Mouse (Mus musculus) erythroblast, embryonic 14.5 days (primary cell): Measurements from ENCODE around the gene Zscan22.

Source experiments
- GATA1 ChIP-seq: IDR thresholded peaks from 2 replicates; pipeline ENCODE4 v1.6.1; 2012; ENCODE audit warnings: low read length, inconsistent platforms, mixed read lengths
- TAL1 ChIP-seq: IDR thresholded peaks from 3 replicates; pipeline ENCODE4 v1.6.1; 2012; ENCODE audit warnings: low read length, inconsistent platforms, mixed read lengths

DNA sequence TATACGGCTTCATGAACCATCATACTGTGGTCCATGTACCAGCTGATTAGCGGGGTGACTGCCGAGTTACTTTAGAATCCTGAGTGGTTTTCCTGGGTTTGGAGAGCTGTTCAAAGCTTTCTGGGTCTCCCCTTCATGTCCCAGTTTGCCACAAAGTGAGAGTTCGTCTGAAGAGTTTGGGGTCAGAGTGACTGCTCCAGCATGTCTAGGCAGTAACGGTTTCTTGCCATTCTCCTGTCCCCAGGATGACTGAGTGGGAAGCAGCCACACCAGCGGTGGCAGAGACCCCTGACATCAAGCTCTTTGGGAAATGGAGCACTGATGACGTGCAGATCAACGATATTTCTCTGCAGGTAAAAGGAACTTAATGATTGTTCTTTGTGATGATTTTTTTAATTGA is 25.1 kb downstream of the Zscan22 start:
- TF ChIP-seq GATA1 (no peak), TAL1 (no peak)
